Mouse (Mus musculus): Measurements from ENCODE around the gene Fam76a.

Fam76a gene

GRCm38 (mm10) chr4:132884064-132884843 is 38.1 kb downstream of the Fam76a start, which contains the start of gene Stx12:
Gene Stx12 (minus strand): TSS chr4:132884509.
- peak; percentile 67 to 82 for DNase-seq (ENCODE audit: low spot score in 2 of 2)

DNA sequence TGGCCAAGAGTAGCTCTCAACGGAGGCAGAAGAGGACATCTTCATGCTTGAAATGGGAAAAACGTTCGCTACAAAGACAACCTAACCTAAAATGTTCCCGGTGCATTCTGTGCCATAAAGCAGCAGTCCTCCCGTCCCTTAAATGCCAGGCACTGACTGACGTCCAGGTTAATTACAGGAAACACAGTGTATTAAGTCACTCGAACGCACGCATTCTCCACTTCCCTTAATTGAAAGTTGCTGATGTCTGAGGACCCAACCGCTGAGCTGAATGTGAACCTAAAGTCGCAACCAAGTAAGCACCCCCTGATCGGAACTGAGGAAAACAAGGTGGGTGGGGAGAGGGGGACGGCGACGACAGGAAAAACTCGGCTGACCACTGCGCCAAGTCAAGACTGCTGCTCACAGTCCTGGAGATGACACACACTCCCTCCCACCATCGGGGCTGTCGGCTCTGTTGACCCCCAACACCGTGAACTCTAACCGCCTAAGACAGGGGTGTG is 38.7 kb downstream of the Fam76a start:
- DNase-seq (ENCODE audit: low spot score in 2 of 2), result no peak

DNA sequence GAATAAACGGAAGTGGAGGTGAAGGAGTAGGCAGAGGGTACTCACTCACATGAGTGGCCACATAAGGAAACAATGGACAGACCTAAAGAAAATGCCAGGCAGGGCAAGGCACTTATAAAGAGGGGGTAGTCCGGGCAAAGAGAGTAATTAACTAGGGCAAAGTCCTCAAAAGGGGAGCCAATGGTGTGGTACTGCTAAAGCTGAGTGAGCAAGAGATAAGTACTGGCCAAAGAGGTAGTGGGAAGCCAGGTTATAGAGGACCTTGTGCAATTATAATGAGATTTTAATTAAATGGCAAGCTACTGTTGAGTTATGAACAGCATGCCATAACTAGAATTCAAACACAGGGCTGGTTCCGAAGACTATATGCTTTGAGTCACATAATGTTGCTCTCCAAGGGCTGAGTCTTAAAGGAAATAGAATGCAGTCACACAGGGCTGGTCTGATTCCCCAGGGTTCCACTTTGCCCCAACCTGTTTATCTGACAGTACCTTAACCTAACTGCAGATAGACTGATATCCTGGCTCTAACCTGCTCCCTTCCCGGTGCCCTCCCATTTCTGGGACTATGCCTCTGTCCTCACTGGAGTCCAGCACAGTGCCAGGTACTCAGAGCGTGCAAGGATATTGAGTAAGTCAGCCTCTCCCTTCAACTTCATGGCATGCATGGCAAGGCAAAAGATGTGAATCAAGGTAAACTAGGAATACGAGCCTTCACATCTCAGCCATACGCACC is 47.8 kb downstream of the Fam76a start:
- no peak for DNase-seq (ENCODE audit: low spot score in 2 of 2)

DNA sequence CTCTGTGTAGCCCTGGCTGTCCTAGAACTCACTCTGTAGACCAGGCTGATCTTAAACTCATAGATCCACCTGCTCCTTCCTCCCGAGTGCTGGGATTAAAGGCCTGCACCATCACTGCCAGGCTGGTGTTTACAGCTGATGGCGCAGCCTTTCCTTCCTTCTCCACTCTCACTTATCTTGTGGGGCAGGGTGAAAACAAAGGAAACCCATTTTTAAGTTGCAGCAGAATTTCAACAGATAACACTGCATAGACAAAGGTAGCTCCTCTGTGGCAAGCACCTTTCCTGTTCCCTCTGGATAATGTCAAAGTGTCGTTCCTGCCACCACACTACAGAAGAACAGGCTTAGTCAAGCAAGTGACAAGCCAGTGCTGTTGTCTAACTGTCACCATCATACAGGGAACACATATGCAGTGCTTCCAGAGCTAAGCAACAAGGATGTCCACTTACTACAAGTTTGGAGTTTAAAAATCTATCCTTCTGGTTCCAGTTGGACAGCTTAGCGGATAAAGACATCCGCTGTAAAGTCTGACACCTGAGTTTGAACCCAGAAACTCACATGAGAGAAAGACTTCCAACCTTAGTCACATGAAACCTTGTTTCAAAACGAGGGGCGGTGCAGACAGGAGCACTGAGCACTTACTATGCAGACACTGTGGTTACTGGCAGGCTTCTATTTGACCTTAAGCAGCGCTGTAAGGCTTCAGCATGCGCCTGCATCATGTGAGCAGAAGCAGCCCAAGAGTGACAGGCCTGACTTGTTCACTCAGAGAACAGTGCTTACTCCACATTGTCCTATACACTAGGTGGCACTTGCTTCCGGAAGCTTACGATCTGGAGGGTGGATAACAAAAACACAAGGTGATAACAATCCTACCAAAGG is 48.6 kb downstream of the Fam76a start:
- DNase-seq (ENCODE audit: low spot score in 2 of 2), result no peak

GRCm38 (mm10) chr4:132871116-132871515 is 51.2 kb downstream of the Fam76a start:
- DNase-seq (ENCODE audit: low spot score in 2 of 2), result no peak

GRCm38 (mm10) chr4:132864856-132865255 is 57.5 kb downstream of the Fam76a start:
- no peak for DNase-seq (ENCODE audit: low spot score in 2 of 2)

DNA sequence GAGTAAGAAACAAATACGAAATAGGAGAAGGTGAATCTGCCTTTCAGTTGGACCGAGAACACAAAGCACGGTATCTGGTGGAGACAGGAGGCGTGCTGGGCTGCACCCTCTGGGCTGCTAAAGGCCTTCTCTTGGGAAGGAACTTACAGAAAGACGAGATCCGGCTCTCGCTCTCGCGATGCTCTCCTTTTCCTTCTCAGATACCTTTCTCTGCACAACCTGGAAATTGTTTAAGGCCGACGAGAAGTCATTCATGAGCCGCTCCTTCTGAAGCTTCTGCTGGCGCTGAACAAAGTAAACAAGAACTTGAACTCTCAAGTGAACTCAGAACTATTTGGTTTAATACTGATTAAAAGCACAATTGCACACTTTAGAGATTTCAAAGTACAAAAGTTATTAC is 59.3 kb downstream of the Fam76a start:
- no peak for DNase-seq (ENCODE audit: low spot score in 2 of 2)

- no peak for DNase-seq (ENCODE audit: low spot score in 2 of 2)
These were observed 61.5 kb downstream of the Fam76a start for GRCm38 (mm10) chr4:132860880-132861279.

All from thymus, postnatal 10 days (tissue).